Mouse (Mus musculus) kidney, embryonic 15.5 days (tissue): ENCODE measurements around the gene Lonp1. TPM values are rescaled to one million over a fixed set of nuclear protein-coding genes. Genes with fewer than 3 reads are reported as not detected.
"Not testable (repeated sequence)": the region's sequence is repeated elsewhere in the genome, so short reads cannot be mapped to it uniquely, and the experiment has no call there.

Experiments
- ATAC-seq: fragments of 200-750 bp; cut with Nextera tagmentation; replicated peaks from 2 replicates; pipeline ENCODE4 v1.8.0; 2017; ENCODE audit warnings: moderate TSS enrichment; ENCODE audit not compliant: low FRiP score
- H3K27ac ChIP-seq: fragments of 300-500 bp; sonication (generic); 2 replicates; pipeline ENCODE4 v1.5.1; 2015; ENCODE audit warnings: mild to moderate bottlenecking, inconsistent platforms
- H3K27me3 ChIP-seq: fragments of 300-500 bp; sonication (generic); 2 replicates; pipeline ENCODE4 v1.6.1; 2015; ENCODE audit warnings: inconsistent platforms
- H3K36me3 ChIP-seq: fragments of 300-500 bp; sonication (generic); 2 replicates; pipeline ENCODE4 v1.6.1; 2015; ENCODE audit warnings: inconsistent platforms
- H3K4me1 ChIP-seq: fragments of 300-500 bp; sonication (generic); 2 replicates; pipeline ENCODE4 v1.6.1; 2015; ENCODE audit warnings: inconsistent platforms
- H3K4me2 ChIP-seq: fragments of 300-500 bp; sonication (generic); 2 replicates; pipeline ENCODE4 v1.6.1; 2015; ENCODE audit warnings: moderate library complexity, mild to moderate bottlenecking, inconsistent platforms
- H3K4me3 ChIP-seq: fragments of 300-500 bp; sonication (generic); replicated peaks from 2 replicates; pipeline ENCODE4 v1.5.1; 2015; ENCODE audit warnings: mild to moderate bottlenecking, inconsistent platforms
- H3K9ac ChIP-seq: fragments of 300-500 bp; sonication (generic); 2 replicates; pipeline ENCODE4 v1.6.1; 2015; ENCODE audit warnings: mild to moderate bottlenecking, inconsistent platforms
- H3K9me3 ChIP-seq: fragments of 300-500 bp; sonication (generic); replicated peaks from 2 replicates; pipeline ENCODE4 v1.6.1; 2016; ENCODE audit warnings: inconsistent platforms
- WGBS: fragments of 180-500 bp; shearing (Covaris S2); methylation state at CpG from one replicate; pipeline ENCODE4 v1.1.7; 2015; ENCODE audit warnings: mixed read lengths; 5-methylcytosine and 5-hydroxymethylcytosine counted together
- polyA plus RNA-seq: library from polyadenylated mRNA; unstranded; fragments of >200 nt; fragmentation: Nextera tagmentation; extraction: Ambion mirVana; gene quantifications from 2 replicates; pipeline ENCODE4 v1.2.1, GENCODE M21; 2015

Lonp1 gene
- polyA plus RNA-seq, 1 experiment from 2014 or later = 63.8 TPM

- no peaks in the 10 kb centered on the region for H3K9me3 ChIP-seq
- H3K4me1 ChIP-seq = peaks cover 10% of the 10 kb centered on the region; the same call in 1 of the 2 replicates
- no peak overlapping the region for H3K4me3 ChIP-seq
- no peak for ATAC-seq
- no peak overlapping the region for H3K27ac ChIP-seq
- no peak overlapping the region for H3K4me2 ChIP-seq
- 70% methylated on average over 2 of the region's 2 CpGs for WGBS
- no peaks in the 10 kb centered on the region for H3K27me3 ChIP-seq
- H3K36me3 ChIP-seq = no peaks in the 10 kb centered on the region
- H3K9ac ChIP-seq = no peak overlapping the region
Observed at GRCm38 (mm10) chr17:56654771-56655170, 28.1 kb upstream of the Lonp1 start.

DNA sequence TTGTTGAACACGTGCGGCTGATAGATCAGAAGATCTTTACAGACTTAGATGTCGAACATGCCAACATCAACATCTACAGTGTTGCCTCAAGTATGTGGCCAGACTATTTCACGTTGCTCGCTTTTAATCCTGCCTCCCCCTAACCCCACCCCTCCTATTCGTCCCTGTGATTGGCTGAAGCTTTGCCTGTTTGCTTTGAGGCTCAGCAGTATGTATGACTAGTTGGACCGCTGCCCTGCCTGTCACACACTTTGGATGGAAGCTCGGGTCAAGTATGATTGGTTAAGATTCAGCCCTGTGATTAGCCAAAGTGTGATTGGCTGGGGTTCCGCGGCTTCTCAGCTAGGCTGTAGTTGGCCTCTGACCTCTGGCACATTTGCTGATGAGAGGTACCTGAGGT is 25.1 kb upstream of the Lonp1 start:
- H3K9ac ChIP-seq = no peak overlapping the region
- H3K27ac ChIP-seq = no peak overlapping the region
- H3K9me3 ChIP-seq = no peaks in the 10 kb centered on the region
- WGBS = 24% methylated on average over 10 of the region's 10 CpGs
- peaks cover 10% of the 10 kb centered on the region; the same call in 1 of the 2 replicates for H3K4me1 ChIP-seq
- no peaks in the 10 kb centered on the region for H3K36me3 ChIP-seq
- no peak overlapping the region for H3K4me3 ChIP-seq
- H3K27me3 ChIP-seq = no peaks in the 10 kb centered on the region
- ATAC-seq = peak; percentile 43; the same call in 1 of the 2 replicates
- H3K4me2 ChIP-seq = peak overlapping the region; percentile 42

GRCm38 (mm10) chr17:56647546-56647945 is 20.9 kb upstream of the Lonp1 start:
- no peak for ATAC-seq

DNA sequence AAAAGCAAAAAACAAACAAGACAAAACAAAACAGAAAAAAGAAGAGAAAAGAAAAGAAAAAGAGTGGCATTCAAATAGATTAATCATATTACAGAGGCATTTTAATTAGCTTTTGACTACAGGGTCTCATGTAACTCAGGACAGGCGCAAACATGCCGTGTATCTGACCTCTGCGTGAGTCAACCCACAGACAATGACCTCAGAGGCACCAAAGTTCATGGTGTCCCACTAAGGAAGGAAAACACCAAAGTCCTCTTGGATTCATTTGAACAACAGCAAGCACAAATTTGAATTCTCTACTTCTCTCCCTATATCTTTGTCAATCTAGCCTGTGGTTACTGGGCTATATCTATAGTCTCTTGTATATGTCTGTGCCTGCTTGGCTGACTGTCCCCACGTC is 16.6 kb upstream of the Lonp1 start:
- Histone ChIP-seq H3K9ac (no peak overlapping the region), H3K36me3 (no peaks in the 10 kb centered on the region), H3K4me2 (no peak overlapping the region), H3K4me3 (no peak overlapping the region), H3K4me1 (no peaks in the 10 kb centered on the region), H3K27me3 (no peaks in the 10 kb centered on the region), H3K9me3 (no peaks in the 10 kb centered on the region), H3K27ac (no peak overlapping the region)
- 79% methylated on average over 4 of the region's 4 CpGs for WGBS
- ATAC-seq = no peak

More at GRCm38 (mm10) chr17:56647546-56647945, 20.9 kb upstream of the Lonp1 start:
- H3K9me3 ChIP-seq = no peaks in the 10 kb centered on the region
- 56% methylated on average over 10 of the region's 13 CpGs for WGBS
- H3K4me3 ChIP-seq = no peak overlapping the region
- no peak overlapping the region for H3K27ac ChIP-seq
- no peaks in the 10 kb centered on the region for H3K36me3 ChIP-seq
- no peak overlapping the region for H3K9ac ChIP-seq
- peaks cover 10% of the 10 kb centered on the region; the same call in 1 of the 2 replicates for H3K4me1 ChIP-seq
- no peaks in the 10 kb centered on the region for H3K27me3 ChIP-seq
- peak overlapping the region; percentile 16; the same call in 1 of the 2 replicates for H3K4me2 ChIP-seq

DNA sequence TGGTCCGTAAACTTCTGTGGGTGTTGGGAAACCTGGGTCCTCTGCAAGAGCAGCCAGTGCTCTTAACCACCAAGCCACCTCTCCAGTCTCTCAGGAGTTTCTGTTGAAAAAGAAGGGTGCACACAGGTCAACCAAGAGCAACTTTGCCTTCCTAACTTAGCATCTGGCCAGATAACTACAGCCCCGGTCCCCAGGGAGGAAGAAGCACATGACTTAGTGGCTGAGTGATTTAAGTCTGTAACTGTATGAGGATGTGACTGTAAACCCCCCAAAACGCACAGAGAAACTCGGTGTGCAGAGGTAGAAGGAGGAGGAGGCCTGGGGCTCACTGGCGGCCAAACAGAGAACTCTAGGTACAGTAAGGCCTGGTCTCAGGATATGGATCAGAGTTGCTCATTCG is 7.3 kb upstream of the Lonp1 start:
- H3K27ac ChIP-seq = no peak overlapping the region
- no peak for ATAC-seq
- H3K36me3 ChIP-seq = no peaks in the 10 kb centered on the region
- H3K9ac ChIP-seq = no peak overlapping the region
- no peaks in the 10 kb centered on the region for H3K9me3 ChIP-seq
- 83% methylated on average over 6 of the region's 6 CpGs for WGBS
- no peak overlapping the region for H3K4me2 ChIP-seq
- H3K4me3 ChIP-seq = no peak overlapping the region
- H3K4me1 ChIP-seq = no peaks in the 10 kb centered on the region
- no peaks in the 10 kb centered on the region for H3K27me3 ChIP-seq

DNA sequence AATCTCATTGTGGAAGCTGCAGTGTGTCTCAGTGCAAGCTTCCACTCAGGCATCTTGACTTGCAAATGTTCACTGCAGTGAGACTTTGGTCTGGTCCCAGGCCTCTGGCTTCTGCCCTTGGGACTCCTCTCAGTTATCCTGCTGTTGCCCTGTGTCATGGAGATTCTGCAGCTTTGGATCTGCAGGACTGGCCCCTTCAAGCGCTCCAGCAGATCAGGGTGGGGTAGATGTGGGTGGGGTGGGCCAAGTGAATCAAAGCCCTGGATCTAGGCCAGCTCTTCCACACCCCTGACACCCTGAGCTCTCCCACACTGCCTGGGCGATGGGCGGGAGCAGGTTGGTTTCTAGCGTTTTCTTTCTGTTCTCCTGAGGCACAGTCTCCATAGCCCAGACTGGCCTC is 5.1 kb upstream of the Lonp1 start:
- no peak for ATAC-seq
- H3K27me3 ChIP-seq = no peaks in the 10 kb centered on the region
- H3K4me1 ChIP-seq = peaks cover 11% of the 10 kb centered on the region
- H3K4me2 ChIP-seq = no peak overlapping the region
- H3K27ac ChIP-seq = no peak overlapping the region
- no peak overlapping the region for H3K4me3 ChIP-seq
- 52% methylated on average over 4 of the region's 4 CpGs for WGBS
- H3K9ac ChIP-seq = no peak overlapping the region
- H3K36me3 ChIP-seq = no peaks in the 10 kb centered on the region
- no peaks in the 10 kb centered on the region for H3K9me3 ChIP-seq

DNA sequence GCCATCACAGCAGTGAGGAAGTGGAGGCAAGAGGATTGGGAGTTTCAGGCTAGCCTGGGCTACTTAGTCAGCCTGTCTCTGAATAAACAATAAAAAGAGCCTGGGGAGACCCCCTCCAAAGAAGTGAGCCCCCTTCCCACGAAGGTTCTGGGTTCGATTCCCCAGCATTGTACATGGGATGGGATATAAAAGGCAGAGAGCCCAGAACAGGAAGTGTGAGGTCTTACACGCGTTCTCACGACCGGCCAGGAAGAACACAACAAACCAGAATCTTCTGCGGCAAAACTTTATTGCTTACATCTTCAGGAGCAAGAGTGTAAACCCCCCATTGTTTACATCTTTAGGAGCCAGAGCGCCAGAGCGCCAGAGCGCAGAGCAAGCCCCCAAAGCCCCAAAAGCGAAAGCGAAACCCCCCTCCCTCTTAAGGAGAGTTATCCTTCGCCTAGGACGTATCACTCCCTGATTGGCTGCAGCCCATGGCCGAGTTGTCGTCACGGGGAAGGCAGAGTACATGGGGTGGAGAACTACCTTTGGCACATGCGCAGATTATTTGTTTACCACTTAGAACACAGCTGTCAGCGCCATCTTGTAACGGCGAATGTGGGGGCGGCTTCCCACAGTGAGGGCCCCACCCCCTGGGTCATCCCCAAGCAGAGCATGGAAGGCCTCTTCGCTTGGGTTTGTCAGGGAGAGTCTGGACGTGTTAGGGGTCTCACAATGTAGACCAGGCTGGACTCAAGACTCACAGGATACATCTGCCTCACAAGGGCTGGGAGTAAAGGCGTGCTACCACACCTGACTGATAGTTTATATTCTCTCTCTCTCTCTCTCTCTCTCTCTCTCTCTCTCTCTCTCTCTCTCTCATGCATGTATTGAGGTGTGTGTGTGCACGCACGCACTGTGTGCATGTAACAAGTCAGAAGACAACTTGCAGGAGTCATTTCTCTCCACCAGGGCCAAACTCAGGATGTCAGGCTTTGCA is 3.4 kb upstream of the Lonp1 start:
- 88% methylated on average over 27 of the region's 27 CpGs for WGBS

GRCm38 (mm10) chr17:56627530-56628277 is 1.0 kb upstream of the Lonp1 start, which contains the start of gene Catsperd:
Gene Catsperd, plus strand, starts transcription at chr17:56628143.
- peak; percentile 58 for ATAC-seq

More for the DNA sequence above, 3.4 kb upstream of the Lonp1 start:
- H3K4me2 ChIP-seq, H3K27me3 ChIP-seq, ATAC-seq, H3K27ac ChIP-seq, H3K9ac ChIP-seq, H3K9me3 ChIP-seq, H3K36me3 ChIP-seq, H3K4me3 ChIP-seq: not testable (repeated sequence)
- H3K4me1 ChIP-seq = peaks cover 23% of the 10 kb centered on the region

GRCm38 (mm10) chr17:56626260-56626659 is 427 bp downstream of the Lonp1 start:
- Histone ChIP-seq H3K4me1 (peaks cover 29% of the 10 kb centered on the region), H3K27me3 (no peaks in the 10 kb centered on the region), H3K4me2 (peak overlapping the region; percentile 95), H3K4me3 (peak overlapping the region; percentile 97), H3K36me3 (peaks cover 35% of the 10 kb centered on the region), H3K27ac (peak overlapping the region; percentile 75), H3K9ac (peak overlapping the region; percentile 97), H3K9me3 (no peaks in the 10 kb centered on the region)
- no peak; the same call in 1 of the 2 replicates for ATAC-seq
- WGBS = under 1% methylated on average over 28 of the region's 32 CpGs

More at GRCm38 (mm10) chr17:56627530-56628277, 1.0 kb upstream of the Lonp1 start, which contains the start of gene Catsperd:
- H3K27me3 ChIP-seq = no peaks in the 10 kb centered on the region
- peak within 1 kb of the TSS; percentile 97 for H3K4me3 ChIP-seq
- H3K27ac ChIP-seq = peak within 1 kb of the TSS; percentile 93
- H3K36me3 ChIP-seq = peaks cover 21% of the 10 kb centered on the region
- peaks cover 29% of the 10 kb centered on the region for H3K4me1 ChIP-seq
- H3K9ac ChIP-seq = peak within 1 kb of the TSS; percentile 53
- 9% methylated on average over 26 of the region's 26 CpGs for WGBS
- peak within 1 kb of the TSS; percentile 95 for H3K4me2 ChIP-seq
- no peaks in the 10 kb centered on the region for H3K9me3 ChIP-seq

- Histone ChIP-seq H3K4me1 (peaks cover 29% of the 10 kb centered on the region), H3K27ac (no peak overlapping the region), H3K4me2 (peak overlapping the region; percentile 95), H3K9ac (peak overlapping the region; percentile 97; the same call in 1 of the 2 replicates), H3K36me3 (peaks cover 42% of the 10 kb centered on the region), H3K4me3 (peak overlapping the region; percentile 97), H3K27me3 (no peaks in the 10 kb centered on the region), H3K9me3 (no peaks in the 10 kb centered on the region)
- no peak for ATAC-seq
- WGBS = 79% methylated on average over 3 of the region's 3 CpGs
Observed at GRCm38 (mm10) chr17:56625495-56625894, 1.2 kb downstream of the Lonp1 start.

DNA sequence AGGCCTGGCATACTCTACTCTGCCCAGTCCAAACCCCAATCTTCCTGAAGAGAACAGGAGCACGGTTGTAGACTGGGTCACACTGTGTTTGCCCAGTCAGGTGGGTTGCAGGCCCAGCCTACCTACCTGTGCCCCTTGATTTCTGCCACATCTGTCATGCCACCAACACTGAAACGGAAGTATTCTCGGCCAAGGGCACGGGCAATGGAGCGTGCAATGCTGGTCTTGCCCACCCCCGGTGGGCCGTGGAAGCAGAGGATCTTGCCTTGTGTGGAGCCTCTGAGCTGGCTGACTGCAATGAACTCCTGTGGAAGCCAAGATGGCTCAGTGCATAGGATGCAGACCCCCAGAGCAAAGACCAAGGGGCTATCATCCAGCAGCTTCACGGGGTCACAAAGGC is 9.1 kb downstream of the Lonp1 start:
- Histone ChIP-seq H3K9ac (no peak overlapping the region), H3K36me3 (peaks cover 85% of the 10 kb centered on the region), H3K27ac (no peak overlapping the region), H3K9me3 (no peaks in the 10 kb centered on the region), H3K4me2 (no peak overlapping the region), H3K4me3 (no peak overlapping the region), H3K27me3 (no peaks in the 10 kb centered on the region), H3K4me1 (peaks cover 25% of the 10 kb centered on the region)
- ATAC-seq = no peak
- 75% methylated on average over 8 of the region's 8 CpGs for WGBS

DNA sequence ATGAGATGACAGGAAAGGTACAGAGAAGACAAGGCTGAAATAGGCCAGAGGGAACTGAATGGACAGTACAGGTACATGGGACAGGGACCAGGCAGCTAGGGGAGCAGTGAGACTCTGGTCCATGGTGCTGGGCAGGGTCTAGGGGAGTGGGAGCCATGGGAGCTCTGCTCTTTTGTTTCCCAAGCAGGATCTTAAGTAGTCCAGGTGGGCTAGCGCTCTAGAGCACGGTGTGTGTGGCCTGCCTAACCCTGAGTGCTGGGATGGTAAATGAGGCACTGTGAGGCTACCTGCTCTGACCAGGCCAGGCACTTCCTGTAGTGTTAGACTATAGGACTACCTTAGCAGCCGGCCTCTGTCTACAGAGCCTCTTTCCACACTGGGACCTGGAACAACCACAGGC is 10.0 kb downstream of the Lonp1 start:
- Histone ChIP-seq H3K27ac (no peak overlapping the region), H3K27me3 (no peaks in the 10 kb centered on the region), H3K4me3 (no peak overlapping the region), H3K4me2 (no peak overlapping the region), H3K9ac (no peak overlapping the region), H3K4me1 (peaks cover 34% of the 10 kb centered on the region), H3K36me3 (peaks cover 76% of the 10 kb centered on the region), H3K9me3 (no peaks in the 10 kb centered on the region)
- no peak for ATAC-seq
- 77% methylated on average over 3 of the region's 3 CpGs for WGBS
